Mouse (Mus musculus): ENCODE results near the gene Coq10a. TPM values are rescaled to one million over a fixed set of nuclear protein-coding genes. Genes with fewer than 3 reads are reported as not detected.
A peak's percentile ranks its signal among the peaks of the same experiment; 100 is the strongest.

Gene Coq10a
- total and polyA plus RNA-seq, 2 experiments from 2014 or later, result 42.8 to 56.4 TPM

DNA sequence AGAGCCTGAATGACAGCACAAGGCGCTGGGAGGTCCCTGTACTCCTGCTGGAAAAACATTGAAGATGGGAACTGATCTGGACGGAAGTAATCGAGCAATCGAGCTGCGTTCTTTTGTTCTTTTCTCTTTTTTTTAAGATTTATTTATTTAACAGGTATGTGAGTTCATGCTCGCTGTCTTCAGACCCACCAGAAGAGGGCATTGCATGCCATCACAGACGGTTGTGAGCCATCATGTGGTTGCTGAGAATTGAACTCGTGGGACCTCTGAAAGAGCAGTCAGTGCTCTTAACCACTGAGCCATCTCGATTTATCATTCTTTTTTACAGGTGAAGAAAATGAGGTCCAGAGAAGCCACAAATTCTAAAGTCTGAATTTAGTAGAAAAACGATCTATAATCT lies 41.2 kb downstream of the Coq10a start:
- Histone ChIP-seq H3K9ac (replicated peaks; ENCODE audit: low read length, poor library complexity, severe bottlenecking) (no peak overlapping the region), H3K27me3 (ENCODE audit: insufficient read depth, low read length) (no peaks in the 10 kb centered on the region), H3K27ac (ENCODE audit: low read depth, low read length) (no peak overlapping the region), H3K4me3 (ENCODE audit: low read depth, low read length) (no peak overlapping the region), H3K4me2 (ENCODE audit: low read depth, low read length, poor library complexity, severe bottlenecking) (no peak overlapping the region), H3K4me1 (ENCODE audit: insufficient read depth, low read length) (peaks cover 9% of the 10 kb centered on the region; the same call in 1 of the 2 replicates), H3K9me3 (ENCODE audit: low read length) (no peaks in the 10 kb centered on the region), H3K36me3 (ENCODE audit: insufficient read depth, low read length) (peaks cover 14% of the 10 kb centered on the region; the same call in 1 of the 2 replicates)
- ATAC-seq (ENCODE audit: low FRiP score) (no peak), DNase-seq (ENCODE audit: low spot score) (no peak)
- peak; percentile 36; the same call in 1 of the 2 replicates for TF ChIP-seq CTCF (IDR thresholded peaks at IDR 0.05)
- 88% methylated on average over 10 of the region's 10 CpGs for WGBS

DNA sequence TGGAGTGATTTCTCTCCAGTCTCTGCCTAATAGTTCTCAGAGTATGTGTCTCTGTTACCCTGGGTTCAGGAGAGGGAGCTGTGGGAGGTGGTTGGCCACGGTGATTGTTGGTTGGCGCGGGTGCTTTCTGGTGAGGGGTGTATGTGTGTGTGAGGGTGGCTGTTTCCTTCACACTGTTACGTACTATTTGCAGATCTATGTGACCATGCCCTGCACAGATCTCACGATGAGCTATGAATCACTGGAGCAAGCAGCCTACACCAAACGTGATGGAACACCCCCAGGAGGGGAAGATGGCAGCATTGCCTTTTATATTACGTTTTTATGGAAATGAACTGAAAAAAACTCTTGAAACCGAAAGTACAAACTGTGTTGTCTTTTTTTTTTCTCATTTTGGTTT lies 42.0 kb downstream of the Coq10a start:
- no peak for DNase-seq (ENCODE audit: low spot score)
- Histone ChIP-seq H3K36me3 (ENCODE audit: insufficient read depth, low read length) (peaks cover 14% of the 10 kb centered on the region; the same call in 1 of the 2 replicates), H3K27me3 (ENCODE audit: insufficient read depth, low read length) (no peaks in the 10 kb centered on the region), H3K9me3 (ENCODE audit: low read length) (no peaks in the 10 kb centered on the region), H3K4me2 (ENCODE audit: low read depth, low read length, poor library complexity, severe bottlenecking) (no peak overlapping the region), H3K27ac (ENCODE audit: low read depth, low read length) (no peak overlapping the region), H3K9ac (replicated peaks; ENCODE audit: low read length, poor library complexity, severe bottlenecking) (no peak overlapping the region), H3K4me3 (ENCODE audit: low read depth, low read length) (no peak overlapping the region), H3K4me1 (ENCODE audit: insufficient read depth, low read length) (peaks cover 9% of the 10 kb centered on the region; the same call in 1 of the 2 replicates)
- 94% methylated on average over 8 of the region's 8 CpGs for WGBS
- no peak for ATAC-seq (ENCODE audit: low FRiP score)
- TF ChIP-seq CTCF (IDR thresholded peaks at IDR 0.05), result no peak

DNA sequence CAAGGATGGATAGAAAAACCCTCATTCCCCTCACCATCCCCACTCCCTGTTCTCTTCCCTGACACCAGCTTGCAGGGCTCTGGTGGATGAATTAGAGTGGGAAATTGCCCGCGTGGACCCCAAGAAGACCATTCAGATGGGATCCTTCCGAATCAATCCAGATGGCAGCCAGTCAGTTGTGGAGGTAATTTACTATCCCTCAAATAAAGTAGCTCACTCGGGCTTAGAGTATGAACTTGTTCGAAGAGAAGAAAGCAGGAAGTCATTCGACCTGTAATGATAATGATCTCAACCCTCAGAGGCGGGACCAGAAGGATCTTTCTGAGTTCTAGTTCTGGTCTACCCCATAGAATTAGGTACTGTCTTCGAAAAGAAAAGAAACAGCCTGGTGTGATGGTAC lies 45.3 kb downstream of the Coq10a start:
- Histone ChIP-seq H3K9me3 (ENCODE audit: low read length) (no peaks in the 10 kb centered on the region), H3K4me2 (ENCODE audit: low read depth, low read length, poor library complexity, severe bottlenecking) (peak overlapping the region; percentile 88), H3K27me3 (ENCODE audit: insufficient read depth, low read length) (no peaks in the 10 kb centered on the region), H3K27ac (ENCODE audit: low read depth, low read length) (peak overlapping the region; percentile 98), H3K4me1 (ENCODE audit: insufficient read depth, low read length) (peaks cover 9% of the 10 kb centered on the region; the same call in 1 of the 2 replicates), H3K36me3 (ENCODE audit: insufficient read depth, low read length) (peaks cover 28% of the 10 kb centered on the region), H3K4me3 (ENCODE audit: low read depth, low read length) (peak overlapping the region; percentile 80), H3K9ac (replicated peaks; ENCODE audit: low read length, poor library complexity, severe bottlenecking) (peak overlapping the region; percentile 98)
- ATAC-seq (ENCODE audit: low FRiP score) (no peak), DNase-seq (ENCODE audit: low spot score) (no peak)
- 90% methylated on average over 8 of the region's 8 CpGs for WGBS
- no peak for TF ChIP-seq CTCF (IDR thresholded peaks at IDR 0.05)

DNA sequence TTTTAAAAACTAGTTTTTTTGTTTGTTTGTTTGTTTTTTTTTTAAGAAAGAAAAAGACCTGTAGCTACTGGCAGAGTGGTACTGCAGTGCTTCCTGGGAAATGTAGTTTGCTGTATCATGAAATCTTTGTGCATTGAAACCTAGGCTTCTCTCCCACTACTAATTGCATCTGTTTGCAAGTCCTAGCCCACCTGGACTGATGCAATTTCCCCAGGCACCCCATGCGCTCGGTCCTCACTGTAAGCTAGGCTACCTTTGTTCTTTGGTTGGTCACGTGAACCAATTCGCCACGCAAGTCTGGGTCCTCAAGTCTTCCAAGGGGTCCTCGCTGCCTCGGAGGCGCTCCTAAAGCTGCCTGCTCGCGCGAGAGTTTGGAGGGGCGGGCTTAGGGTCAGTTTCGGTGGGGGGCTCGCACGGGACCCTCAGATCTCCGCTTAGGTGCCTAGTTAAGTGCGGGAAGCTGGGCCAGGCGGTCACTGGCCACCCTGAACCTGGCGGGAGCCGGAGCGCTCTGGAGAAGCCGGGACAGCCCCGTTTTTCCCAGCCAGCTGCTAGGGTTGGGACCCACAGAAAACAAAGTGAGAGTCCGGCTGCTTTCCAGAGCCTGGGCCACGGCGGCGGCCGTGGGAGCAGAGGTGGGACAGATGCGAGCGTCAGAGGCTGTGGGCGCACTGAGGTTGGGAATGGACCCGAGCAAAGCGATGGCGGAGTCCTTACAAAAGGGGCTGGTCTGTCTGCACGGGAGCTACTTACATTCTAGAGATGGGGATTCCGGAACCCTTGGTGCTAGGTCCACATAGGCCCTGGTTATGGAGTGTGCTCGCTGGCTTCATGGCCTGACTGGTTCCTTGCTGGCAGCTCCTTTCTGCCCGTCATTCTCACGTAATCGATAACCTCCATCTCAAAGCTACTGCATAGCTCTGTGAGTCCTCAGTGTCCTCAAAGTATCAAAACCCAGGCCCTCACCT lies 46.4 kb downstream of the Coq10a start, which contains the start of gene Cnpy2:
Gene Cnpy2 (plus strand): TSS at position 319 of the 968 bp plus-strand sequence.
- under 1% methylated on average over 40 of the region's 40 CpGs for whole genome bisulfite sequencing
- Histone ChIP-seq H3K9ac (replicated peaks; ENCODE audit: low read length, poor library complexity, severe bottlenecking) (peak within 1 kb of the TSS; percentile 98), H3K4me3 (ENCODE audit: low read depth, low read length) (peak within 1 kb of the TSS; percentile 80), H3K4me1 (ENCODE audit: insufficient read depth, low read length) (peaks cover 9% of the 10 kb centered on the region; the same call in 1 of the 2 replicates), H3K36me3 (ENCODE audit: insufficient read depth, low read length) (peaks cover 39% of the 10 kb centered on the region), H3K27ac (ENCODE audit: low read depth, low read length) (peak within 1 kb of the TSS; percentile 98), H3K27me3 (ENCODE audit: insufficient read depth, low read length) (no peaks in the 10 kb centered on the region), H3K9me3 (ENCODE audit: low read length) (no peaks in the 10 kb centered on the region), H3K4me2 (ENCODE audit: low read depth, low read length, poor library complexity, severe bottlenecking) (peak within 1 kb of the TSS; percentile 88)
- ATAC-seq (ENCODE audit: low FRiP score) (peak; percentile 94), DNase-seq (ENCODE audit: low spot score) (peak; percentile 96)
- TF ChIP-seq CTCF (IDR thresholded peaks at IDR 0.05), result no peak

DNA sequence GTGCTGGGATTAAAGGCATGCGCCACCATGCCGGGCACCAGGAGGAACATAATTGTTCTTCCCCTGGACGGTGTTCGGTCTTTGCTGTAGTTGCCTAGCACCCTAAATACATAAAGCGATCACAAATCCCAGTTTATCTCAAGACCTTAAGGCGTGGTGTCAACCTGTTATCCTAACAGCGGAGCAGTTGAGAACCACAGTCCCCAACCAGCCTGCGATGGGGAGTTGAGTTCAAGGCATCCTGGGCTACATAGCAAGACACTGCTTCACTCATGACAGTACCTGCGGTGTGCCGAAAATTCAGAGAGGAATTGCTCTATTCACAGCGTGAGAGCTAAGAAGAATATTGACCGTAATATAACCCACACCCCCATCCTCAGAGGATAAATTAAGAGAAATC lies 47.2 kb downstream of the Coq10a start:
- Histone ChIP-seq H3K27ac (ENCODE audit: low read depth, low read length) (peak overlapping the region; percentile 98; the same call in 1 of the 2 replicates), H3K36me3 (ENCODE audit: insufficient read depth, low read length) (peaks cover 36% of the 10 kb centered on the region), H3K4me3 (ENCODE audit: low read depth, low read length) (peak overlapping the region; percentile 80), H3K9me3 (ENCODE audit: low read length) (no peaks in the 10 kb centered on the region), H3K27me3 (ENCODE audit: insufficient read depth, low read length) (no peaks in the 10 kb centered on the region), H3K4me1 (ENCODE audit: insufficient read depth, low read length) (peaks cover 9% of the 10 kb centered on the region; the same call in 1 of the 2 replicates), H3K4me2 (ENCODE audit: low read depth, low read length, poor library complexity, severe bottlenecking) (peak overlapping the region; percentile 88), H3K9ac (replicated peaks; ENCODE audit: low read length, poor library complexity, severe bottlenecking) (no peak overlapping the region; the same call in 1 of the 2 replicates)
- TF ChIP-seq CTCF (IDR thresholded peaks at IDR 0.05), result no peak
- WGBS, result 56% methylated on average over 12 of the region's 12 CpGs
- DNase-seq (ENCODE audit: low spot score) (no peak), ATAC-seq (ENCODE audit: low FRiP score) (no peak)

DNA sequence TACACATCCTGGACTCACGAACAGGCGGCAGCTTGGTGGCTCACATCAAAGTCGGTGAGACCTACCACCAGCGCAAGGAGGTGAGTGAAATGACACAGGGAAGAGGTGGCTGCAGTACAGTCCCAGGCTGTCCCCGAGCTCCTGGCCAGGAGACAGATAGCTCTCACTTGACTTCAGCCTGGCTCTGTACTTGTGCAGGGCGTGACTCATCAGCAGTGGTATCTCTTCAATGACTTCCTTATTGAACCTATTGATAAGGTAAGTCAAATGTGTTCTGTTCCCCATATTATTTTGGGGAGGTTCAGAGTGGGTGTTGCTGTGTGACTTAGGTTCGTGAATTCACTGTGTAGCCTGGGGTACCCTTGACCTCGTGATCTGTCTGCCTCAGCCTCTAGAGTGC lies 53.2 kb downstream of the Coq10a start:
- no peaks in the 10 kb centered on the region for H3K4me1 ChIP-seq (ENCODE audit: insufficient read depth, low read length)
- no peak overlapping the region for H3K4me2 ChIP-seq (ENCODE audit: low read depth, low read length, poor library complexity, severe bottlenecking)
- no peak for ATAC-seq (ENCODE audit: low FRiP score)
- WGBS, result 94% methylated on average over 8 of the region's 8 CpGs
- no peak overlapping the region for H3K27ac ChIP-seq (ENCODE audit: low read depth, low read length)
- no peak overlapping the region for H3K4me3 ChIP-seq (ENCODE audit: low read depth, low read length)
- H3K9me3 ChIP-seq (ENCODE audit: low read length), result no peaks in the 10 kb centered on the region
- no peak overlapping the region for H3K9ac ChIP-seq (replicated peaks; ENCODE audit: low read length, poor library complexity, severe bottlenecking)
- no peak for TF ChIP-seq CTCF (IDR thresholded peaks at IDR 0.05)
- no peaks in the 10 kb centered on the region for H3K27me3 ChIP-seq (ENCODE audit: insufficient read depth, low read length)
- peaks cover 60% of the 10 kb centered on the region for H3K36me3 ChIP-seq (ENCODE audit: insufficient read depth, low read length)
- no peak for DNase-seq (ENCODE audit: low spot score)

Small RNA genes lying within 50 kb of the gene (microRNA-seq; reads per million reads assigned to microRNA genes)
- not detected for gene Gm25361 (ENCODE audit: borderline number of aligned reads)
- not detected for gene Gm26308 (ENCODE audit: borderline number of aligned reads)
- not detected for gene Mir6914 (ENCODE audit: borderline number of aligned reads)
- gene Mir6915 (ENCODE audit: borderline number of aligned reads), result 3.7 reads per million, percentile 4 among the genes with 10 or more reads in this experiment

Other genes starting within 250 kb of the Coq10a start
- 11.1 and 12.9 TPM in 2 replicates for gene Rbms2, start 188.7 kb downstream of the Coq10a start, total RNA-seq (2014; rRNA removed)
- 5.2 and 5.3 TPM in 2 replicates for gene Rbms2, start 188.7 kb downstream of the Coq10a start, polyA plus RNA-seq (2015; fragmentation: Nextera tagmentation; extraction: Ambion mirVana)
- 2.5 and 4.4 TPM in 2 replicates for gene Gls2, start 174.5 kb downstream of the Coq10a start, total RNA-seq (2014; rRNA removed)
- gene Gls2, start 174.5 kb downstream of the Coq10a start, polyA plus RNA-seq (2015; fragmentation: Nextera tagmentation; extraction: Ambion mirVana), result 1.2 and 2.5 TPM in 2 replicates
- 17.1 and 29.5 TPM in 2 replicates for gene Spryd4, start 157.2 kb downstream of the Coq10a start, total RNA-seq (2014; rRNA removed)
- gene Spryd4, start 157.2 kb downstream of the Coq10a start, polyA plus RNA-seq (2015; fragmentation: Nextera tagmentation; extraction: Ambion mirVana), result 21.4 and 23.0 TPM in 2 replicates
- gene Mip, start 143.2 kb downstream of the Coq10a start, total RNA-seq (2014; rRNA removed), result 0.22 TPM in 1 of 2 replicates, not detected in the other
- 0.13 TPM in 1 of 2 replicates, not detected in the other for gene Mip, start 143.2 kb downstream of the Coq10a start, polyA plus RNA-seq (2015; fragmentation: Nextera tagmentation; extraction: Ambion mirVana)
- 11.0 and 14.6 TPM in 2 replicates for gene Timeless, start 136.9 kb downstream of the Coq10a start, total RNA-seq (2014; rRNA removed)
- gene Timeless, start 136.9 kb downstream of the Coq10a start, polyA plus RNA-seq (2015; fragmentation: Nextera tagmentation; extraction: Ambion mirVana), result 7.7 and 8.1 TPM in 2 replicates
- not detected in 2 replicates for gene Apon, start 114.9 kb downstream of the Coq10a start, total RNA-seq (2014; rRNA removed)
- not detected in 2 replicates for gene Apon, start 114.9 kb downstream of the Coq10a start, polyA plus RNA-seq (2015; fragmentation: Nextera tagmentation; extraction: Ambion mirVana)
- 0.42 TPM in 1 of 2 replicates, not detected in the other for gene Apof, start 100.3 kb downstream of the Coq10a start, total RNA-seq (2014; rRNA removed)
- 0.20 and 0.83 TPM in 2 replicates for gene Apof, start 100.3 kb downstream of the Coq10a start, polyA plus RNA-seq (2015; fragmentation: Nextera tagmentation; extraction: Ambion mirVana)
- gene Stat2, start 98.4 kb downstream of the Coq10a start, total RNA-seq (2014; rRNA removed), result 8.7 and 9.8 TPM in 2 replicates
- 10.5 and 12.9 TPM in 2 replicates for gene Stat2, start 98.4 kb downstream of the Coq10a start, polyA plus RNA-seq (2015; fragmentation: Nextera tagmentation; extraction: Ambion mirVana)
- not detected in 2 replicates for gene Il23a, start 70.2 kb downstream of the Coq10a start, total RNA-seq (2014; rRNA removed)
- 0.12 TPM in 1 of 2 replicates, not detected in the other for gene Il23a, start 70.2 kb downstream of the Coq10a start, polyA plus RNA-seq (2015; fragmentation: Nextera tagmentation; extraction: Ambion mirVana)
- 18.3 and 19.0 TPM in 2 replicates for gene Pan2, start 65.7 kb downstream of the Coq10a start, total RNA-seq (2014; rRNA removed)
- gene Pan2, start 65.7 kb downstream of the Coq10a start, polyA plus RNA-seq (2015; fragmentation: Nextera tagmentation; extraction: Ambion mirVana), result 12.5 and 13.4 TPM in 2 replicates
- gene Cnpy2, start 46.5 kb downstream of the Coq10a start, total RNA-seq (2014; rRNA removed), result 40.3 and 49.4 TPM in 2 replicates
- gene Cnpy2, start 46.5 kb downstream of the Coq10a start, polyA plus RNA-seq (2015; fragmentation: Nextera tagmentation; extraction: Ambion mirVana), result 164 and 176 TPM in 2 replicates
- gene Cs, start 31.3 kb downstream of the Coq10a start, total RNA-seq (2014; rRNA removed), result 279 and 309 TPM in 2 replicates
- 255 and 271 TPM in 2 replicates for gene Cs, start 31.3 kb downstream of the Coq10a start, polyA plus RNA-seq (2015; fragmentation: Nextera tagmentation; extraction: Ambion mirVana)
- 43.6 and 49.1 TPM in 2 replicates for gene Ankrd52, start 8.1 kb upstream of the Coq10a start, total RNA-seq (2014; rRNA removed)
- 7.8 and 9.9 TPM in 2 replicates for gene Ankrd52, start 8.1 kb upstream of the Coq10a start, polyA plus RNA-seq (2015; fragmentation: Nextera tagmentation; extraction: Ambion mirVana)
- gene Slc39a5, start 32.2 kb upstream of the Coq10a start, total RNA-seq (2014; rRNA removed), result 0.16 and 0.61 TPM in 2 replicates
- 0.16 and 0.27 TPM in 2 replicates for gene Slc39a5, start 32.2 kb upstream of the Coq10a start, polyA plus RNA-seq (2015; fragmentation: Nextera tagmentation; extraction: Ambion mirVana)
- 63.1 and 82.0 TPM in 2 replicates for gene Nabp2, start 42.5 kb upstream of the Coq10a start, total RNA-seq (2014; rRNA removed)
- gene Nabp2, start 42.5 kb upstream of the Coq10a start, polyA plus RNA-seq (2015; fragmentation: Nextera tagmentation; extraction: Ambion mirVana), result 145 and 157 TPM in 2 replicates
- 94.3 and 103 TPM in 2 replicates for gene Rnf41, start 42.7 kb upstream of the Coq10a start, total RNA-seq (2014; rRNA removed)
- gene Rnf41, start 42.7 kb upstream of the Coq10a start, polyA plus RNA-seq (2015; fragmentation: Nextera tagmentation; extraction: Ambion mirVana), result 91.6 and 93.8 TPM in 2 replicates
- gene Smarcc2, start 90.3 kb upstream of the Coq10a start, total RNA-seq (2014; rRNA removed), result 216 and 233 TPM in 2 replicates
- gene Smarcc2, start 90.3 kb upstream of the Coq10a start, polyA plus RNA-seq (2015; fragmentation: Nextera tagmentation; extraction: Ambion mirVana), result 129 and 143 TPM in 2 replicates
- 648 and 715 TPM in 2 replicates for gene Myl6, start 125.1 kb upstream of the Coq10a start, total RNA-seq (2014; rRNA removed)
- gene Myl6, start 125.1 kb upstream of the Coq10a start, polyA plus RNA-seq (2015; fragmentation: Nextera tagmentation; extraction: Ambion mirVana), result 946 and 1,057 TPM in 2 replicates
- gene Myl6b, start 129.7 kb upstream of the Coq10a start, total RNA-seq (2014; rRNA removed), result 24.6 and 28.6 TPM in 2 replicates
- gene Myl6b, start 129.7 kb upstream of the Coq10a start, polyA plus RNA-seq (2015; fragmentation: Nextera tagmentation; extraction: Ambion mirVana), result 4.9 and 5.4 TPM in 2 replicates
- gene Esyt1, start 156.9 kb upstream of the Coq10a start, total RNA-seq (2014; rRNA removed), result 16.2 and 16.6 TPM in 2 replicates
- gene Esyt1, start 156.9 kb upstream of the Coq10a start, polyA plus RNA-seq (2015; fragmentation: Nextera tagmentation; extraction: Ambion mirVana), result 7.3 and 7.4 TPM in 2 replicates
- 20.6 and 30.3 TPM in 2 replicates for gene Zc3h10, start 178.8 kb upstream of the Coq10a start, total RNA-seq (2014; rRNA removed)
- gene Zc3h10, start 178.8 kb upstream of the Coq10a start, polyA plus RNA-seq (2015; fragmentation: Nextera tagmentation; extraction: Ambion mirVana), result 12.0 and 12.5 TPM in 2 replicates
- gene Rpl41, start 180.3 kb upstream of the Coq10a start, total RNA-seq (2014; rRNA removed), result 772 and 807 TPM in 2 replicates
- gene Rpl41, start 180.3 kb upstream of the Coq10a start, polyA plus RNA-seq (2015; fragmentation: Nextera tagmentation; extraction: Ambion mirVana), result 2,464 and 2,473 TPM in 2 replicates
- 78.0 and 82.4 TPM in 2 replicates for gene Pa2g4, start 197.0 kb upstream of the Coq10a start, total RNA-seq (2014; rRNA removed)
- 107 and 110 TPM in 2 replicates for gene Pa2g4, start 197.0 kb upstream of the Coq10a start, polyA plus RNA-seq (2015; fragmentation: Nextera tagmentation; extraction: Ambion mirVana)
- gene Erbb3, start 220.7 kb upstream of the Coq10a start, total RNA-seq (2014; rRNA removed), result 1.1 and 1.2 TPM in 2 replicates
- 0.21 and 0.33 TPM in 2 replicates for gene Erbb3, start 220.7 kb upstream of the Coq10a start, polyA plus RNA-seq (2015; fragmentation: Nextera tagmentation; extraction: Ambion mirVana)

Measured in midbrain, postnatal 0 days (tissue).